Mouse (Mus musculus) forebrain, embryonic 16.5 days (tissue): ENCODE results near the gene Cep112. TPM values are rescaled to one million over a fixed set of nuclear protein-coding genes. Genes with fewer than 3 reads are reported as not detected.

Experiments used
- ATAC-seq: fragments of 200-750 bp; cut with Nextera tagmentation; 2 replicates; pipeline ENCODE4 v1.8.0; 2017; ENCODE audit warnings: mild to moderate bottlenecking, moderate library complexity
- H3K27ac ChIP-seq: fragments of 300-500 bp; sonication (generic); 2 replicates; pipeline ENCODE4 v1.5.1; 2014; ENCODE audit warnings: low read length, control low read depth
- H3K27me3 ChIP-seq: fragments of 300-500 bp; sonication (generic); replicated peaks from 2 replicates; pipeline ENCODE4 v1.6.1; 2014; ENCODE audit warnings: low read length; ENCODE audit not compliant: control insufficient read depth, insufficient read depth
- H3K36me3 ChIP-seq: fragments of 300-500 bp; sonication (generic); 2 replicates; pipeline ENCODE4 v1.6.1; 2014; ENCODE audit not compliant: control insufficient read depth, insufficient read depth
- H3K4me1 ChIP-seq: fragments of 300-500 bp; sonication (generic); replicated peaks from 2 replicates; pipeline ENCODE4 v1.6.1; 2014; ENCODE audit warnings: low read length; ENCODE audit not compliant: control insufficient read depth, insufficient read depth
- H3K4me2 ChIP-seq: fragments of 300-500 bp; sonication (generic); 2 replicates; pipeline ENCODE4 v1.6.1; 2014; ENCODE audit warnings: mild to moderate bottlenecking, low read length, control low read depth
- H3K4me3 ChIP-seq: fragments of 300-500 bp; sonication (generic); replicated peaks from 2 replicates; pipeline ENCODE4 v1.5.1; 2014; ENCODE audit warnings: mild to moderate bottlenecking, low read length, control low read depth
- H3K9ac ChIP-seq: fragments of 300-500 bp; sonication (generic); replicated peaks from 2 replicates; pipeline ENCODE4 v1.6.1; 2014; ENCODE audit warnings: low read depth, low read length, control low read depth
- H3K9me3 ChIP-seq: fragments of 300-500 bp; sonication (generic); 2 replicates; pipeline ENCODE4 v1.6.1; 2016; ENCODE audit warnings: low read length; ENCODE audit not compliant: control insufficient read depth
- WGBS: fragments of 180-500 bp; shearing (Covaris S2); extraction: QIAGEN DNeasy Blood & Tissue Kit; methylation state at CpG from one replicate; pipeline ENCODE4 v1.1.7; 2014; 5-methylcytosine and 5-hydroxymethylcytosine counted together
- polyA plus RNA-seq: library from polyadenylated mRNA; unstranded; fragments of >200 nt; fragmentation: Nextera tagmentation; extraction: Ambion mirVana; gene quantifications from 2 replicates; pipeline ENCODE4 v1.2.1, GENCODE M21; 2015

Gene Cep112
- polyA plus RNA-seq, 1 experiment from 2014 or later, result 14.2 TPM

- Histone ChIP-seq H3K27ac (no peak overlapping the region), H3K27me3 (no peaks in the 10 kb centered on the region), H3K9ac (no peak overlapping the region), H3K36me3 (no peaks in the 10 kb centered on the region), H3K4me1 (peaks cover 17% of the 10 kb centered on the region), H3K4me3 (peak overlapping the region; percentile 67), H3K9me3 (no peaks in the 10 kb centered on the region), H3K4me2 (peak overlapping the region; percentile 83; the same call in 1 of the 2 replicates)
- 74% methylated on average over 3 of the region's 3 CpGs for WGBS
- no peak for ATAC-seq
Measured at GRCm38 (mm10) chr11:108426086-108426485, 1.1 kb downstream of the Cep112 start.

DNA sequence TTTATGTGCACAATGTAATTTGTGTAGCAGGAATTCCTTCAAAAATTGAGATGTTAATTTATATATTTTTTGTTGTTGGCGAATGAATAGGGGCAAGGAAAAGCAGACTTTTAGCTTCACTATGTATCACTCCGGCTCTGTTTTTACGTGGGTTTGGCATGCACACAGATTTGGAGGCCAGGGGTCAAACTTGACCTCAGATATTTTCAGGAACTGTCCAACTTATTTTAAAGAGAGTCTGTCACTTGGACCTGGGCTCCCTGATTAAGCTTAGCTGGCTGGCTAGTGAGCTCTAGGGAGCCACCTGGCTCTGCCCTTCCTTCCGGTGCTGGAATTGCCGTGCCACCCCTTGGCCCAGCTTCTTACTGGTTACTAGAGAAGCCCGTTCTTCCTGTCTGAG lies 2.2 kb downstream of the Cep112 start:
- Histone ChIP-seq H3K9me3 (no peaks in the 10 kb centered on the region), H3K36me3 (no peaks in the 10 kb centered on the region), H3K27ac (no peak overlapping the region), H3K4me3 (no peak overlapping the region), H3K27me3 (no peaks in the 10 kb centered on the region), H3K4me1 (peaks cover 17% of the 10 kb centered on the region), H3K4me2 (no peak overlapping the region), H3K9ac (no peak overlapping the region)
- no peak for ATAC-seq
- WGBS, result 47% methylated on average over 6 of the region's 6 CpGs

GRCm38 (mm10) chr11:108429076-108429475 lies 4.1 kb downstream of the Cep112 start:
- WGBS, result 92% methylated on average over 2 of the region's 2 CpGs
- Histone ChIP-seq H3K4me1 (peaks cover 13% of the 10 kb centered on the region), H3K9me3 (no peaks in the 10 kb centered on the region), H3K27ac (no peak overlapping the region), H3K27me3 (no peaks in the 10 kb centered on the region), H3K36me3 (no peaks in the 10 kb centered on the region), H3K4me3 (no peak overlapping the region), H3K4me2 (no peak overlapping the region), H3K9ac (no peak overlapping the region)
- no peak for ATAC-seq

GRCm38 (mm10) chr11:108443893-108444563 lies 19.0 kb downstream of the Cep112 start:
- WGBS, result 80% methylated on average over 11 of the region's 11 CpGs
- Histone ChIP-seq H3K4me1 (no peaks in the 10 kb centered on the region), H3K4me2 (no peak overlapping the region), H3K27me3 (no peaks in the 10 kb centered on the region), H3K9ac (no peak overlapping the region), H3K9me3 (no peaks in the 10 kb centered on the region), H3K4me3 (no peak overlapping the region), H3K36me3 (no peaks in the 10 kb centered on the region), H3K27ac (no peak overlapping the region)
- no peak for ATAC-seq

GRCm38 (mm10) chr11:108447148-108447547 lies 22.2 kb downstream of the Cep112 start:
- Histone ChIP-seq H3K9me3 (no peaks in the 10 kb centered on the region), H3K4me2 (no peak overlapping the region), H3K27me3 (no peaks in the 10 kb centered on the region), H3K4me1 (no peaks in the 10 kb centered on the region), H3K36me3 (no peaks in the 10 kb centered on the region), H3K4me3 (no peak overlapping the region), H3K9ac (no peak overlapping the region), H3K27ac (no peak overlapping the region)
- no peak for ATAC-seq

DNA sequence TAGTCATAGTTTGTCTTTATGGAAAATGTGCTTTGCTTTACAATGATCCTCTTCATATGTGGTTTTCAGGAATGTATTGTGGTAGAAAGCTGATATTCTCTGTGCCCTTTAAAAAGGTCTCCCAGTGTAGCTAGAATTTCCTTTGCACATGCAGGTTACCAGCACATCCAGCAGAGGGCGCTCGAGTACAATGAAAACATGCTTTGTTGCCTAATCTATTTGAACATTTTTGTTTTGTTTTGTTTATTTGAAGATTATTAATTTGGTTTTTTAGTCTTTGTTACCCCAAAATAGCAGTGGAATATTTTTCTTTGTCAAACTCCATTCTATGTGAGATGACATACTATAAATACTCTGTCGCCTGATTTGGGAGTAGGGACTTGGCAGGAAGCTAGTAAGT lies 24.8 kb downstream of the Cep112 start:
- whole genome bisulfite sequencing, result 25% methylated on average over 3 of the region's 3 CpGs
- no peaks in the 10 kb centered on the region for H3K9me3 ChIP-seq
- H3K4me1 ChIP-seq, result no peaks in the 10 kb centered on the region
- H3K27me3 ChIP-seq, result no peaks in the 10 kb centered on the region
- H3K36me3 ChIP-seq, result no peaks in the 10 kb centered on the region
- no peak overlapping the region for H3K4me3 ChIP-seq
- no peak overlapping the region for H3K9ac ChIP-seq
- no peak overlapping the region for H3K4me2 ChIP-seq
- ATAC-seq, result no peak
- no peak overlapping the region for H3K27ac ChIP-seq

DNA sequence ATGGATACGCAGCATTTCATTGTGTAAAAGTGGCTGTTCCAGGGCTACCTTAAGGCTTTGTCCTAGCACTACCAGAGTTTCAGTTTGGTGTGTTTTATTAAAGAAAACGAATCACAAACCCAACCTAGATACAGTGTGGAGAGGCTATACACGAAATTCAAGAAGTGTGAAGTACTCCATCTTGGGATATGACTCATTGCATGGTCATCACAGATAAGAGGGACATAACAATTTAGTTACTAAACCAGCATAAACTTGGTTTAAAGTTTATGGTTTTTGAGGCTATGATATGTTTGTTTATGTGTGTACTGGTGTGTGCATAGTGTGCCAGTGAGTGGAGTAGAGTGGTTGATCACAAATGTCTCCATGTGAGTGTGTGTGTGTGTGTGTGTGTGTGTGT lies 34.6 kb downstream of the Cep112 start:
- Histone ChIP-seq H3K4me2 (no peak overlapping the region), H3K36me3 (no peaks in the 10 kb centered on the region), H3K27me3 (no peaks in the 10 kb centered on the region), H3K9me3 (no peaks in the 10 kb centered on the region), H3K9ac (no peak overlapping the region), H3K4me1 (no peaks in the 10 kb centered on the region), H3K27ac (no peak overlapping the region), H3K4me3 (no peak overlapping the region)
- ATAC-seq, result no peak
- WGBS, result 93% methylated on average over 3 of the region's 3 CpGs

- Histone ChIP-seq H3K27ac (no peak overlapping the region), H3K4me3 (no peak overlapping the region), H3K27me3 (no peaks in the 10 kb centered on the region), H3K9ac (no peak overlapping the region), H3K4me2 (no peak overlapping the region), H3K9me3 (no peaks in the 10 kb centered on the region), H3K36me3 (no peaks in the 10 kb centered on the region), H3K4me1 (no peaks in the 10 kb centered on the region)
- 77% methylated on average over 8 of the region's 8 CpGs for WGBS
- ATAC-seq, result no peak
Measured at GRCm38 (mm10) chr11:108464138-108464537, 39.1 kb downstream of the Cep112 start.

DNA sequence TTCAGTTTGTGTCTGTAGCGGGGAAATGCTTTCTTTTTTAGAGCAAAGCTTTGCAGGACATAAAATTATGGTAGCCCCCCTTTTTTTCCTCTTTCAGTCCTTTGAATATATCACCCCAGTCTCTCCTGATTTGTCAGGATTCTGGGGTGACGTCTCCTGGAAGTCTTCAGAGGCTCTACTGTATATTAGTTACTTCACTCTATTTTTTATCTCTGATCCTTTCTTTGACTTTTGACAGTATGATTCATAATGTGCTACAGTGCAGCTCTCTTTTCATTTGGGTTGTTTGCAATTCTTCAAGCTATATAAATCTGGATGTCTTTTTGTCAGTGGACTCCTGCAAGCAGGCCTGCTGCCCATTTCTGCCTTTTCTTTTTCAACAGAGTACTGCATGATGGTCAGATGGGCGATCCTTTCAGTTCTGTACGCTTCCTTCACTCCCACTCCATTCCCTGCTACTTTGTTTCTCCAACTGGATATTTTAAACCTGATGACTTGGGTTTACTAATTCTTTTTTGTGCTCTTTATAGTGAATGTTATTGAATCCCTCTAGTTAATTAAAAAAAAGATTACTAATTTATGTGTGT lies 39.8 kb downstream of the Cep112 start:
- Histone ChIP-seq H3K27ac (no peak overlapping the region), H3K27me3 (no peaks in the 10 kb centered on the region), H3K4me2 (no peak overlapping the region), H3K9me3 (no peaks in the 10 kb centered on the region), H3K4me3 (no peak overlapping the region), H3K36me3 (no peaks in the 10 kb centered on the region), H3K9ac (no peak overlapping the region), H3K4me1 (no peaks in the 10 kb centered on the region)
- WGBS, result 83% methylated on average over 4 of the region's 4 CpGs
- ATAC-seq, result no peak

DNA sequence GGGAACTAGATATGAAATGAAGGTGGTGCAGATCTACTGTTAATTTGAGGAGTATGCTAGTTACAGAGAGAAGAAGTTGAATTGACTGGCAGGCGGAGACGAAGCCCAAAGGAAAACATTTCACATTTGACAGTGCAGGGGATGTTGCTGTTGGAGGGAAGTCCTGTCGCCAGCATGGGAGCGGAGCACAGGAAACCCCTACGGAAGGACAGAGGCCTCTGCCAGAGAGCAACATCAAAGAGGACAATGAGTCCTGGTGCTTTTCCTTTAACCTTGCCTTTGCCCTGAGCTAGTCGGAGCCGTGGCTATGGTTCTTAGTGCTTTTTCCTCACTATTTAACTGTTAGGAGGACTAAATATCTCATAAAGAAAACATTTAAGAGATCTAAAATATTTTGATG lies 50.7 kb downstream of the Cep112 start:
- H3K4me3 ChIP-seq, result no peak overlapping the region
- no peak for ATAC-seq
- no peaks in the 10 kb centered on the region for H3K36me3 ChIP-seq
- H3K4me2 ChIP-seq, result no peak overlapping the region
- no peaks in the 10 kb centered on the region for H3K27me3 ChIP-seq
- H3K27ac ChIP-seq, result no peak overlapping the region
- no peaks in the 10 kb centered on the region for H3K9me3 ChIP-seq
- WGBS, result 86% methylated on average over 7 of the region's 7 CpGs
- no peaks in the 10 kb centered on the region for H3K4me1 ChIP-seq
- no peak overlapping the region for H3K9ac ChIP-seq
